Mouse (Mus musculus) gastrocnemius, postnatal 10 days (tissue): ENCODE results near the gene Fam173a. TPM values are rescaled to one million over a fixed set of nuclear protein-coding genes. Genes with fewer than 3 reads are reported as not detected.

Experiments used
- DNase-seq: peaks from one replicate; pipeline ENCODE4 v3.0.0; 2021; ENCODE audit warnings: mixed read lengths
- long read RNA-seq, 2 experiments: library from polyadenylated mRNA; stranded (forward); transcript quantifications; one replicate each; pipeline ENCODE4 v2.0.0; 2021
- total RNA-seq, 2 experiments: library from RNA; stranded (reverse); gene quantifications; 2 replicates each; pipeline ENCODE4 v1.2.3; 2021

Gene Fam173a
- total RNA-seq: 10 to 100 TPM; 38.3 to 39.4 TPM
- long read RNA-seq, experiment 1, transcript Fam173a-201 (5 exons, 1,321 nt): major isoform, 12 of 22 reads
- long read RNA-seq, experiment 1, transcript Fam173a-205 (3 exons, 1,886 nt): minor isoform, 7 of 22 reads
- long read RNA-seq, experiment 1, partial matches to known transcripts: 0 of 22 reads
- long read RNA-seq, experiment 1, other reads (novel, unspliced or antisense): 1 of 22 reads
- long read RNA-seq, experiment 2, transcript Fam173a-201 (5 exons, 1,321 nt): major isoform, 12 of 20 reads
- long read RNA-seq, experiment 2, transcript Fam173a-205 (3 exons, 1,886 nt): minor isoform, 6 of 20 reads
- long read RNA-seq, experiment 2, partial matches to known transcripts: 0 of 20 reads
- long read RNA-seq, experiment 2, other reads (novel, unspliced or antisense): 1 of 20 reads

- peak; percentile 81 for DNase-seq
Observed at GRCm38 (mm10) chr17:25792615-25793014, at the start of gene Fam173a. Fam173a (minus strand) TSS chr17:25792901.

GRCm38 (mm10) chr17:25841117-25841880 lies 48.6 kb upstream of the Fam173a start, which contains the start of gene Gm20683:
Gm20683 (minus strand) TSS chr17:25841763.
- no peak for DNase-seq

DNA sequence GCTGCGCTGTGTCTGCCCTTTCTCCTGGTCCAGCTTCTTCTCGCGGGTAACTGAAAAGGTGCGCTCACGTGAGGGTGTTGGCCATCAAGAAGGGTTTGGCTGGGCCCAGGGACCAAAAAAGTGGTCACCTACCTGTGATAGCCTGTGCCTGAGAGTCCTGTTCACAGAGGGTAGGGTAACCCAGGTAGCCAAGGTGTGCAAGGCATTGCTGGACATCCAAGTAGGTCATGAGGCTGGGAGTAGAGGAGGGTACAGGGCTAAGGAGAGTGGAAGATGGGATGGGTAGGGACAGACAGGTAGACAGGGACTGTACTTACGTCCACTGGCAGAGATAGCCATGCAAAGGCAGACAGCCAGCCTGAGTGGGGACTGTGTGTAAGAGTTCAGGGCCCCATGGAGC lies 47.8 kb upstream of the Fam173a start:
- DNase-seq: no peak

- no peak for DNase-seq
Observed at GRCm38 (mm10) chr17:25839455-25840235, 46.9 kb upstream of the Fam173a start.

GRCm38 (mm10) chr17:25838904-25839303 lies 46.2 kb upstream of the Fam173a start:
- no peak for DNase-seq

- DNase-seq: no peak
Observed at GRCm38 (mm10) chr17:25837533-25837932, 44.8 kb upstream of the Fam173a start.

DNA sequence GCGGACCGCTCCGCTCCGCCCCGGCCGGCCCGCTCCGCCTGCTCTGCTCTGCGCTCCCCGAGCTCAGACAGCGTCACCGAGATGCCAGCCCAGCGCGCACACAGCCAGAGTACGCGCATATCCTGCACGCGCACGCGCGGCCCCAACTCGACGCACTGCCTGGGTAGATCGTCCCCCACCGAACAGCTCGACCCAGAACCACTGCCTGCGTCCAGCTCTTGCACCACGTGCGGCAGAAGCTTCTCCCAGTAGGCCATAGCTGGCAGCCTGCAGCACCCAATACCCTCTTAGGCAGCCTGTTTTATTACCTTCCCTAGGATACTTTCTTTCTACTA lies 44.3 kb upstream of the Fam173a start, which contains the start of gene Rhbdl1:
Gene Rhbdl1, minus strand, starts transcription at position 220 of the 335 bp plus-strand sequence.
- peak; percentile 70 for DNase-seq

DNA sequence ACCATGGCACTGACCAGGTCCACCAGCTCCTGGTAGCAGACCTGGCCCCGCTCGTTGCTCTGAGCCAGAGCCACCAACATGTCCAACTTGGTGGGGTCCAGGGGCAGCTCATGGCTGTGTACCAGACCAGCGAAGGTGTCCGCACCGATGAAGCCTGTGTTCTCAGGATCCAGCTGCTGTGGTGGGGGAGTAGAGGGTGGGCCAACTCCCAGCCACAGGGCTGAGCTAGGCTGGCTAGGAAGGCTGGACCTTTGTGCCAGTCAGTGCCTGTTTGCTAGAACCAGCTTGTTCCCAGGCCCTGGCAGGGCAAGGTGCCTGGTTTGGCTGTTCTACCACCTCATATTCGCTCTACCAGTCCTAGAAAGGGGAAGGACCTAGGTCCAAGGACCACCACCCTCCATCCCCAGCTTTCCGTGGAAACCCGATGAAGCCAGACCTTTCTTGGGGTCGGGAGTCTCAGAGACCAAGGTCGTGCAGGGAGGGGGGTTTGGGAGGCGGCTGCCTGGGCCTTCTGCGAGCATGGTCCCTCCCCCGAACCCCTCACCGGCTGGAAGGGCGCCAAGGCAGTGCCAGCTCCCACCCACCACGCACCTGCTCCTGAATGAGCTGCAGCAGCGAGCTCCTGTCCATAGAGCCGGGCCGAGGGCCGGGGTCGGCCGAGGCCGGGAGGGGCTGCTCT lies 43.8 kb upstream of the Fam173a start:
- DNase-seq: no peak

GRCm38 (mm10) chr17:25835816-25836215 lies 43.1 kb upstream of the Fam173a start:
- DNase-seq: no peak

GRCm38 (mm10) chr17:25835301-25835700 lies 42.6 kb upstream of the Fam173a start:
- no peak for DNase-seq

GRCm38 (mm10) chr17:25834595-25835222 lies 42.0 kb upstream of the Fam173a start:
- no peak for DNase-seq

GRCm38 (mm10) chr17:25833961-25834594 lies 41.4 kb upstream of the Fam173a start:
- no peak for DNase-seq

- peak; percentile 93 for DNase-seq
Observed at GRCm38 (mm10) chr17:25833291-25833663, 40.6 kb upstream of the Fam173a start, which contains the start of gene Stub1. Stub1 (minus strand) TSS chr17:25833404.

DNA sequence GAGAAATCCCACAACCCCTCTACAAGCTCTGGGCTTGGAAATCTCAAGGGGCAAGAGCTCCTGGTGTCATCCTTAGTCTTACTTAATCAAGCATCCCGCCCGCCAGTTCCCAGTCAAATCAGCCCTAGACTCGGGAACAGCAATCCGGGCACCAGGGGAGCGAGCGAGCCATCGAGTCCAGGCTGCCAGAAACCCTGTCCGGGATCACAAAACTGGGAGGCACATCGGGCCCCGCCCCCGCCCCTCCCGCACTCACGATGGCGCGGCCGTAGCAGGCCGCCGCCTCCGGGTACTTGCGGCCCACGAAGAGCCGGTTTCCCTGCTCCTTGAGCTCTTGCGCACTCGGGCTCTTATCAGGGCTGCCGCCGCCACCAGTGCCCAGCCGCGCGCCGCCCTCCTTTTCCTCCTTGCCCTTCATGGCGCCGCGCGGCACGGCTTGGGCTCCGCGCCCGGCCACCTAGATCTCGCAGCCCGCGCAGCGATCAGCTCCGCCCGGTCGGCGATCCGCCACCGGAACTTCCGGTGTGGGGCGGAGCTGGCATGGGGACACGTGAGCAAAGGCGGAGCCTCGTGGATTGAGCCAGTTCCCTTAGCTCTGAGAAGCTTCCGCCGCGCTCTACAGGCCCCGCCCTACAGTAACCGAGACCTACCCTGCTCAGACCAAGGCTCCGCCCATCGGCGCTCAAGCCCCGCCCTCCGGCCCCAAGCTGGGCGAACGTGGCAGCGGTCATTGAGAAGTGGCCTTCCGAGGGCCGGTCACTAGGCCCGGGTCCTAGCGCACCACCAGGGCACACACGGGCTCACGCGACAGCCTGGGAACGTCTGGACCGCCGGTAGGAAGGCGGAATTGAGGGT lies 40.0 kb upstream of the Fam173a start:
- DNase-seq: peak; percentile 100

- peak; percentile 48 for DNase-seq
Observed at GRCm38 (mm10) chr17:25831451-25832281, 39.0 kb upstream of the Fam173a start.

- DNase-seq: no peak
Observed at GRCm38 (mm10) chr17:25830806-25831431, 38.2 kb upstream of the Fam173a start.

GRCm38 (mm10) chr17:25830200-25830753 lies 37.6 kb upstream of the Fam173a start:
- DNase-seq: no peak

DNA sequence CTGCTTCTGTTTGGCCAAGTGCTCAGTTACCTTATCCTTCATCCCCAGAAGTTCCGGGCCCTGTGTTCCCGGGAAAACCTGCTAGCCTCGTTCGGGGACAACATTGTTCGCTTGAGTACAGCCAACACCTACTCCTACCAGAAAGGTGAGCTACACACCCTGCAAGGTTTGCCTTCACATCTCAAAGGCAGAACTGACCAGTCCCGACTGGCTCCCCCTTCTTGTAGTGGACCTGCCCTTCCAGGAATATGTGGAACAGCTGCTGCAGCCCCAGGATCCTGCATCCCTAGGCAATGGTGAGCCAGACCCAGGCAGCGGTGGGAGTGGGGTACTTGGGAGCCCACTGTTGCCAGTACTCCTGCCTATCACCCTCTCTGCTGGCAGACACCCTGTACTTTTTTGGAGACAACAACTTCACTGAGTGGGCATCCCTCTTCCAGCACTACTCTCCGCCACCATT lies 36.9 kb upstream of the Fam173a start:
- no peak for DNase-seq
